Mouse (Mus musculus) lung, adult 2 months (tissue): Measurements from ENCODE around the gene Krtap5-3. TPM values are rescaled to one million over a fixed set of nuclear protein-coding genes. Genes with fewer than 3 reads are reported as not detected.
A peak's percentile ranks its signal among the peaks of the same experiment; 100 is the strongest.
"Not testable (repeated sequence)": the region's sequence is repeated elsewhere in the genome, so short reads cannot be mapped to it uniquely, and the experiment has no call there.

Experiments
- DNase-seq: peaks from one replicate; pipeline ENCODE4 v3.0.0; 2022
- H3K4me1 ChIP-seq: fragments of 200-500 bp; 2 replicates; pipeline ENCODE4 v1.6.1; 2011; ENCODE audit warnings: low read length; ENCODE audit not compliant: control insufficient read depth, insufficient read depth
- H3K4me3 ChIP-seq: fragments of 200-500 bp; replicated peaks from 2 replicates; pipeline ENCODE3; 2011; ENCODE audit warnings: low read depth, mild to moderate bottlenecking, control low read depth, low read length; ENCODE audit errors: extremely low read depth
- CTCF ChIP-seq: fragments of 200-500 bp; IDR thresholded peaks from 2 replicates; pipeline ENCODE4 v1.5.1; 2011; ENCODE audit warnings: mild to moderate bottlenecking, low read length, control low read depth; ENCODE audit not compliant: insufficient read depth
- POLR2A ChIP-seq: fragments of 200-500 bp; IDR thresholded peaks from 2 replicates; pipeline ENCODE4 v1.6.1; 2011; ENCODE audit warnings: low read depth, mild to moderate bottlenecking, control low read depth, low read length, borderline replicate concordance; ENCODE audit errors: extremely low read depth
- WGBS: fragments of 180-500 bp; shearing (Covaris S2); methylation state at CpG from one replicate; pipeline ENCODE4 v1.1.7; 2018; 5-methylcytosine and 5-hydroxymethylcytosine counted together
- polyA plus RNA-seq: library from polyadenylated mRNA; depleted of rRNA; stranded (reverse); fragments of >200 nt; gene quantifications from 2 replicates; pipeline ENCODE4 v1.2.3, GENCODE M21; 2012; rRNA removed

Krtap5-3 gene
- polyA plus RNA-seq, 1 experiment: not detected

DNA sequence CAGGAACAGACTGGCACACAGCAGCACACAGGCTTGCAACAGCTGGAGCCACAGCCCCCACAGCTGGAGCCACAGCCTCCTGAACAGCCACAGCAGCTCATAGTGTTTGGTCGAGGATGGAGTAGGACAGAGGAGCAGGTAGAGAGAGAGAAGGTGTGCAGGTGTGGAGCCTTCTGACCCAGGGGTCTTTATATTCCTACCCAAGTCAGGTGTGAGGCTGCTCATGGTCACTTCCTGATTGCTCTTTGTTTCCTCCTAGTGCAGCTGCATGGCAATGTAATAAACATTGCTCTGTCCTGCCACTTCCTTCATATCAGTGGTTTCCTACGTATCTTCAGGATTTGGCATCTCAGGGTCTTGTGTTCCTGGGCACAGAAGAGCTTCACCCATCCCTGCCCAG is 10.9 kb upstream of the Krtap5-3 start, which contains the start of gene Gm10153:
Gene Gm10153 (minus strand): TSS at position 101 of the 400 bp plus-strand sequence.
- TF ChIP-seq POLR2A: no peak
- TF ChIP-seq CTCF: no peak
- no peaks in the 10 kb centered on the region for H3K4me1 ChIP-seq
- 21% methylated on average over 2 of the region's 2 CpGs for WGBS
- H3K4me3 ChIP-seq: no peak within 1 kb of the TSS
- no peak for DNase-seq

DNA sequence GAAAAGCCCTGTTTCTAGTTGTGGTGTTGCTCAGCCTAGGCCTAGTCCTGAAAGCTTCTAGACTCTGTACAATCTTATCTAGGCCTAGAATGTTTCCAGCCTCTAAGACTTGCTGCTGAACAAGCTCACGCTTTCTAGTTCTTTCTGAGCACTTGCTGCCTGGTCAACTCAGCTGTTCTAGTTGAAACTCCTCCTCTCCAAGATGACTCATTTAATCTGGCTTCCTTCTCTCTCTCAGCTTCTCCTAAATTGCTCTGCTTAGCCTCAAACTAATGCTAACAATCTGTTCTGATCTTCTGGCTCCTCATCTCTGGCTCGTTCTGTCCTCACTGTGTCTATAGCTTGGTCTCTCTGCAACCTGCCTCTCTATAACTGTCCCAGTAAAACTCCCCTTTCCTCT is 2.4 kb upstream of the Krtap5-3 start:
- 66% methylated on average over 2 of the region's 2 CpGs for WGBS
- TF ChIP-seq CTCF (no peak), POLR2A (no peak)
- no peaks in the 10 kb centered on the region for H3K4me1 ChIP-seq
- DNase-seq: no peak
- no peak overlapping the region for H3K4me3 ChIP-seq

DNA sequence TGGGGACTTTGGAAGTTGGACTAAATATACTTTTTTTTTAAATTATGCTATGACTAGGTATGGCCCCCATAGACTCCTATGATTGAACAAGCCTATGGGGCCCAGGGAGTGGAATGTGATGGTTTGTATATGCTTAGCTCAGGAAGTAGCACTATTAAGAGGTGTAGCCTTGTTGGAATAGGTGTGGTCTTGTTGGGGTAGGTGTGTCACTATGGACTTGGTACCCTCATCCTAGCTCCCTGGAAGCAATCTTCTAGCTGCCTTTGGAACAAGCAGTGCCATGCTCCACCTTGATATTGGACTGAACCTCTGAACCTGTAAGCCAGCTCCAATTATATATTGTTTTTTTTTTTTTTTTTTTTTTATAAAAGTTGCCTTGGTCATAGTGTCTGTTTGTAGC is 4.3 kb downstream of the Krtap5-3 start:
- no peak for DNase-seq
- H3K4me1 ChIP-seq: no peaks in the 10 kb centered on the region
- H3K4me3 ChIP-seq: no peak overlapping the region
- TF ChIP-seq CTCF (no peak), POLR2A (no peak)

DNA sequence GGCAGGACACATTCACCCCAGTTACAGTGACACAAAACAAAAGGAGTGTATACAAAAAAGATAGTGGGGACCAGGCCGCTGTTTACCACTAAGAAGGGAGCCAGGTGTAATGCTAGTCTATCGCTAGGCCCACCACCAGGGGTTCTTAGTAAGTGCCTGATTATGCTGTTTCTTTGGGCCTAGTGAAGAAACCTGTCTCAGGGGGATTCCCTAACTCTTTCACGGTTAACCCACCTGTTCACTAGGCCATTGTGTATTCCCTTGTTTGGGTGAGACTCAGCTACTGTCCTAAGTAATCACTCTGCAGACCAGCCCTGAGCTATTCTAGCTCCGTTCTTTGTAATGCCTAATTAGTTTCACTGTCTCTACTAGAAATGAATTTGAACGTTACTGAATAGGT is 5.7 kb downstream of the Krtap5-3 start:
- H3K4me3 ChIP-seq, DNase-seq, H3K4me1 ChIP-seq: not testable (repeated sequence)
- 81% methylated on average over 5 of the region's 5 CpGs for WGBS

GRCm38 (mm10) chr7:142211559-142211958 is 10.4 kb downstream of the Krtap5-3 start, which contains the start of gene Gm7579:
Gene Gm7579, plus strand, starts transcription at chr7:142211859.
- TF ChIP-seq POLR2A: no peak
- TF ChIP-seq CTCF: no peak

GRCm38 (mm10) chr7:142212136-142212535 is 11.0 kb downstream of the Krtap5-3 start:
- 45% methylated on average over 1 of the region's 1 CpGs for WGBS
- H3K4me3 ChIP-seq, H3K4me1 ChIP-seq, DNase-seq: not testable (repeated sequence)

More at GRCm38 (mm10) chr7:142211559-142211958, 10.4 kb downstream of the Krtap5-3 start, which contains the start of gene Gm7579:
- Histone ChIP-seq H3K4me3 (no peak within 1 kb of the TSS), H3K4me1 (no peaks in the 10 kb centered on the region)
- 53% methylated on average over 1 of the region's 1 CpGs for WGBS
- DNase-seq: no peak

- Histone ChIP-seq H3K4me3 (no peak overlapping the region), H3K4me1 (no peaks in the 10 kb centered on the region)
- WGBS: 27% methylated on average over 2 of the region's 2 CpGs
- TF ChIP-seq POLR2A (no peak), CTCF (no peak)
- no peak for DNase-seq
Observed at GRCm38 (mm10) chr7:142224518-142224917, 23.4 kb downstream of the Krtap5-3 start.

DNA sequence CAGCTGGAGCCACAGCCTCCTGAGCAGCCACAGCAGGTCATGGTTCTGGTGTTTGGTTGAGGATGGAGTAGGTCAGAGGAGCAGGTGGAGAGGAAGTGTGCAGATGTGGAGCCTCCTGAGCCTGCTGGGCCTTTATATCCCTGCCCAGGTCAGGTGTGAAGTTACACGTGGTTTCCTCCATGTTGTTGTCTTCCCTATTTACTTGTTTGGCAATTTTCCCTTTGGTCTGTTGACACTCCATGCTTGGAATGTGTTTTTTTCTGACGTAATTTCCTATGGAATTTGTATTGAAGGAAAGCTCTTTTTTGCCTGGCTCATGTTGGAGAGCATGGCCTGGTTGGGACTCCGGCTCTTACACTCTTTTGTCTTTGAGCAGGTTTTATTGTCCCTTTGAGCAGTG is 28.7 kb downstream of the Krtap5-3 start, which contains the start of gene Krtap5-5:
Gene Krtap5-5 (minus strand): TSS at position 101 of the 400 bp plus-strand sequence.
- not testable (repeated sequence) for DNase-seq, H3K4me3 ChIP-seq, H3K4me1 ChIP-seq
- 35% methylated on average over 3 of the region's 3 CpGs for WGBS

DNA sequence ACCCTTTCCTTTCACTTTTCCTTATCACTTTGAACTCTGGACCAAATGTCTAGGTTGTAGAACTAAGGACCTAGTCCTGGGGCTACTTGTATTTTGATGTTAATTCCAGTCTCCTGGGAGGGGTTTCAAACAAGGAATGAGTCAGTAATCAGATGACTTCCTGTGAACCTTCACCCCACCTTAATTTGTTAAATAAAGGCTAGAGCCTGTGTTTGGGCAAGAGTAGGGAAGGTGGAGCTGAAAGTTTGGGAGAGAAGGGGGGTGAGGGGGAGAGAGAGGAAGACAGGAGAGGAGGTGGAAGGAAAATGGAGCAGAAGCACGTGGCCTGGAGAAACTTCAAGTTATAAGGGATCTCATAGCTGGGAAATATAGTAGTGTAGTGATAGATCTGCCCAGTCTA is 30.4 kb downstream of the Krtap5-3 start:
- WGBS: 20% methylated on average over 1 of the region's 1 CpGs
- H3K4me3 ChIP-seq: no peak overlapping the region

DNA sequence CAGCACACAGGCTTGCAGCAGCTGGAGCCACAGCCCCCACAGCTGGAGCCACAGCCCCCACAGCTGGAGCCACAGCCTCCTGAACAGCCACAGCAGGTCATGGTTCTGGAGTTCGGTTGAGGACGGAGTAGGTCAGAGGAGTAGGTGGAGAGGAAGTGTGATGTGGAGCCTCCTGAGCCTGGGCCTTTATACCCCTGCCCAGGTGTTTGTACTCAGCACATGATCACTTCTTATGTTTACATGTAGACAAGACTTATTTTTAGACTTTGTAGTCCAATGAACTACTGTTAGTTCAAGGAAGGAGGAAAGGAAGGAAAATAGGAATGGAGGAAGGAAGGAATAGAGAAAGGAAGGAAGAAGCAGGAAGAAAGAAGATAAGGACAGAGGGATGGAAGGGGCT is 39.8 kb downstream of the Krtap5-3 start, which contains the start of gene Gm40460:
Gene Gm40460 (minus strand): TSS at position 101 of the 400 bp plus-strand sequence.
- no peak for DNase-seq
- Histone ChIP-seq H3K4me3 (no peak within 1 kb of the TSS), H3K4me1 (no peaks in the 10 kb centered on the region)
- WGBS: 29% methylated on average over 2 of the region's 2 CpGs
- TF ChIP-seq POLR2A (no peak), CTCF (no peak)

More for the DNA sequence above, 30.4 kb downstream of the Krtap5-3 start:
- no peaks in the 10 kb centered on the region for H3K4me1 ChIP-seq
- DNase-seq: no peak
- TF ChIP-seq POLR2A: no peak
- no peak for TF ChIP-seq CTCF

- peak; percentile 19 for DNase-seq
- H3K4me1 ChIP-seq: no peaks in the 10 kb centered on the region
- H3K4me3 ChIP-seq: no peak overlapping the region
- TF ChIP-seq POLR2A: no peak
- 0 out of 2 replicates have a peak, but pooled peaks have one; percentile 6 for TF ChIP-seq CTCF
- 0% methylated on average over 1 of the region's 1 CpGs for WGBS
Observed at GRCm38 (mm10) chr7:142249824-142250223, 48.7 kb downstream of the Krtap5-3 start.

Other genes starting within 250 kb of the Krtap5-3 start
- 40.6 and 54.0 TPM in 2 replicates for gene Mob2, start 140.3 kb upstream of the Krtap5-3 start, polyA plus RNA-seq
- 30.1 and 33.3 TPM in 2 replicates for gene Dusp8, start 105.5 kb upstream of the Krtap5-3 start, polyA plus RNA-seq
- gene Gm45618, start 80.6 kb upstream of the Krtap5-3 start, polyA plus RNA-seq: not detected in 2 replicates
- not detected in 2 replicates for gene Gm39115, start 65.3 kb upstream of the Krtap5-3 start, polyA plus RNA-seq
- gene Gm45337, start 56.8 kb upstream of the Krtap5-3 start, polyA plus RNA-seq: not detected in 2 replicates
- not detected in 2 replicates for gene Gm29735, start 44.3 kb upstream of the Krtap5-3 start, polyA plus RNA-seq
- gene Gm4553, start 35.6 kb upstream of the Krtap5-3 start, polyA plus RNA-seq: not detected in 2 replicates
- not detected in 2 replicates for gene Krtap5-2, start 25.4 kb upstream of the Krtap5-3 start, polyA plus RNA-seq
- gene Gm10153, start 11.0 kb upstream of the Krtap5-3 start, polyA plus RNA-seq: not detected in 2 replicates
- gene Gm7579, start 10.5 kb downstream of the Krtap5-3 start, polyA plus RNA-seq: not detected in 2 replicates
- gene Krtap5-5, start 28.6 kb downstream of the Krtap5-3 start, polyA plus RNA-seq: 0.28 and 0.30 TPM in 2 replicates
- not detected in 2 replicates for gene Gm40460, start 39.7 kb downstream of the Krtap5-3 start, polyA plus RNA-seq
- not detected in 2 replicates for gene Gm2431, start 57.0 kb downstream of the Krtap5-3 start, polyA plus RNA-seq
- not detected in 2 replicates for gene Gm4559, start 73.0 kb downstream of the Krtap5-3 start, polyA plus RNA-seq
- gene Krtap5-1, start 95.8 kb downstream of the Krtap5-3 start, polyA plus RNA-seq: not detected in 2 replicates
- not detected in 2 replicates for gene Krtap5-4, start 102.2 kb downstream of the Krtap5-3 start, polyA plus RNA-seq
- gene Ifitm10, start 172.4 kb downstream of the Krtap5-3 start, polyA plus RNA-seq: 48.5 and 49.1 TPM in 2 replicates
- gene Gm49369, start 181.3 kb downstream of the Krtap5-3 start, polyA plus RNA-seq: 0.24 TPM in 1 of 2 replicates, not detected in the other
- 689 and 921 TPM in 2 replicates for gene Ctsd, start 186.7 kb downstream of the Krtap5-3 start, polyA plus RNA-seq
- gene Syt8, start 233.5 kb downstream of the Krtap5-3 start, polyA plus RNA-seq: 0.19 and 8.6 TPM in 2 replicates
- gene Tnni2, start 240.4 kb downstream of the Krtap5-3 start, polyA plus RNA-seq: 3.1 and 223 TPM in 2 replicates